Mouse (Mus musculus) testis, postnatal 10 days (tissue): Measurements from ENCODE around the gene Abhd16a.

Source experiments
- DNase-seq: peaks from one replicate; pipeline ENCODE4 v3.0.0; 2021; ENCODE audit warnings: low spot score

The Abhd16a gene

DNA sequence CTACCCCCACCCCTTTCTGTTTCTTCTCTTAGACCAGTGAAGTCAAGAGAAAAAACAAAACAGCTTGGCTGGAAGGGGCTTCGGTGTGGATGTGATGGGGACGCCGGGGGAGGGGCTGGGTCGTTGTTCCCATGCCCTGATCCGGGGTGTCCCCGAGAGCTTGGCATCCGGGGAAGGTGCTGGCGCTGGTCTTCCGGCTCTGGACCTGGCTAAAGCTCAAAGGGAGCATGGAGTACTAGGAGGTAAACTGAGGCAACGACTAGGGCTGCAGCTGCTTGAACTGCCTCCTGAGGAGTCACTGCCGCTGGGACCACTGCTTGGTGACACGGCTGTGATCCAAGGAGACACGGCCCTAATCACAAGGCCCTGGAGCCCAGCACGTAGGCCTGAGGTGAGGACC lies 29.0 kb upstream of the Abhd16a start:
- DNase-seq, result no peak

DNA sequence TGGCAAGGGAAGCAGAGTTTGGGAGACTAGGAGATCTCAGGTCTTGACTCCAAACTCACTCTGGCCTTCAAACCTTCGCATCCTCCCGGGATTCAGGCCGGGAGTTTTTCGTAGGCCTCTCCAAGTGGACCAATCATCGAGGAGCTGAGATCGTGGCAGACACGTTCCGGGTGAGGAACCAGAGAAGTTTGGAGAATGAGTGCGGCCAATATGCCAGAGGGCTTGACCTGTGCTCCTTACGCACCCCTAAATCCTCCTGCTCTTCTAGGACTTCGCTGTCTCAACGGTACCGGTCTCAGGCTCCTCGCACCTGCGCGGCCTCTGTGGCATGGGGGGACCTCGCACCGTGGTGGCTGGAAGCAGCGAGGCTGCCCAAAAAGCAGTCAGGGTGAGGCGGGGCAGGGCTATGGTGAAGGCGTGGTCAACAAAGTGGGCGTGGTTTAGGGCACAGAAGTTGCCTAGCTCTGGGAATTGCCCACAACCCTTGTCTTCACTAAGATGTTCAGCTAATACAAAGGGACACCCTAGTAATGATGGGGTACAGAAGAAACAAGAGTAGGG lies 28.2 kb upstream of the Abhd16a start:
- peak; percentile 70 for DNase-seq

DNA sequence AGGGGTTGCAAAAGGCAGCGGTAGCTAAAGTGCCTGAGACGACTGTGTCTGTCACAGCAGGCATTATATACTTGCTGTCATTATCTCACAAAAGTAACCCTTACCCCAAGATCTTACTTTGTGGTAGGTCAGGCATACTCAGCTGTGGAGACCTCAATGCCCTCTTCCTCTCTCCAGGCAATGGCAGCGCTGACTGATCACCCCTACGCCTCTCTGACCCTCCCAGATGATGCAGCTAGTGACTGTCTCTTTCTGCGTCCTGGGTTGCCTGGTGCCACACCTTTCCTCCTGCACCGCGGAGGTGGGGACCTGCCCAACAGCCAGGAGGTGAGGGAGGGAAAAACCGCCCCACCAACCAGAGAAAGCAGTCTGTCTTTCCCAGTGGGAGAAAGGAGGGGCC lies 27.8 kb upstream of the Abhd16a start:
- no peak for DNase-seq

DNA sequence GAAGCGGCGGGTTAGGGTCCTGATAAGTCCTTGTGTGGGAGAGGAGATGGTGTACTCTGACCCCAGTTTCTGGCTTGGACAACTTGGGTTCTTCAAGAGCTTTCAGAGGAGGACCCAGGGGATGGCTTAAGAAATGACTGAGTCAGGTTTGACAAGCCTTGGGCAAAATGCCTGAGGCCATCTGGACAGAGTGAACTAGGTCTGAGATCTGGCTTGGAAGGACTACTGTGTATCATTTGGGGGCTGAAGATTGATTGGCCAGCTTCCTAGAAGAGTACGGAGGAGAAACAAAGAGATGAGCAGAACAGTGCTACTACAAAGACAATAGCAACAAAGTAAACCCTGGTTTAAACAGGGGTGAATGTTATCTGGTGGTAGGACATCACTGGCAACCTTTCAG lies 25.6 kb upstream of the Abhd16a start:
- peak; percentile 67 for DNase-seq

DNA sequence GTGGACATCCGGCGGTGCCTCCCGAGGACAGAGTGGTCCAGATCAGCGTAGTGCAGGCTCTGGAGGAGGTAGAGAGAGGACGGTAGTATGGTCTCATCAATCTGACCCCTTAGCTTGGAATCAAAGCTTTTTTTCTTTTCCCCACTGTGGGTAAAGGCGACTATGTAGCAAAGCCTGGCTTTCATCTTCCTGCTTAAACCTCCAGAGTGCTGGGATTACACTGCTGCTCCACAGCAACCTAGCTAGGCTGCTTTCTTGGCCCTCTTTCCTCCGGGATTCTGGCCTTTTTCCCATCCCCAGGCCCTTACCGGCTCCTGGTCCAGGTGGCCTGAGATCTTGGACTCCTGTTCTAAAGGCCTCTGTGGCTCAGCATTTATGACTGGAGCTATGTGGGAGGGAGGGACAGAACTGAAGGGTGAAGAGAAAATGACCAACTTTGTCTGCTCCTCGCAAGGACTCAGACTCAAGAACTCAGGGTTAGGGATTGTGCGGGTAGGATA lies 24.6 kb upstream of the Abhd16a start:
- DNase-seq, result no peak

DNA sequence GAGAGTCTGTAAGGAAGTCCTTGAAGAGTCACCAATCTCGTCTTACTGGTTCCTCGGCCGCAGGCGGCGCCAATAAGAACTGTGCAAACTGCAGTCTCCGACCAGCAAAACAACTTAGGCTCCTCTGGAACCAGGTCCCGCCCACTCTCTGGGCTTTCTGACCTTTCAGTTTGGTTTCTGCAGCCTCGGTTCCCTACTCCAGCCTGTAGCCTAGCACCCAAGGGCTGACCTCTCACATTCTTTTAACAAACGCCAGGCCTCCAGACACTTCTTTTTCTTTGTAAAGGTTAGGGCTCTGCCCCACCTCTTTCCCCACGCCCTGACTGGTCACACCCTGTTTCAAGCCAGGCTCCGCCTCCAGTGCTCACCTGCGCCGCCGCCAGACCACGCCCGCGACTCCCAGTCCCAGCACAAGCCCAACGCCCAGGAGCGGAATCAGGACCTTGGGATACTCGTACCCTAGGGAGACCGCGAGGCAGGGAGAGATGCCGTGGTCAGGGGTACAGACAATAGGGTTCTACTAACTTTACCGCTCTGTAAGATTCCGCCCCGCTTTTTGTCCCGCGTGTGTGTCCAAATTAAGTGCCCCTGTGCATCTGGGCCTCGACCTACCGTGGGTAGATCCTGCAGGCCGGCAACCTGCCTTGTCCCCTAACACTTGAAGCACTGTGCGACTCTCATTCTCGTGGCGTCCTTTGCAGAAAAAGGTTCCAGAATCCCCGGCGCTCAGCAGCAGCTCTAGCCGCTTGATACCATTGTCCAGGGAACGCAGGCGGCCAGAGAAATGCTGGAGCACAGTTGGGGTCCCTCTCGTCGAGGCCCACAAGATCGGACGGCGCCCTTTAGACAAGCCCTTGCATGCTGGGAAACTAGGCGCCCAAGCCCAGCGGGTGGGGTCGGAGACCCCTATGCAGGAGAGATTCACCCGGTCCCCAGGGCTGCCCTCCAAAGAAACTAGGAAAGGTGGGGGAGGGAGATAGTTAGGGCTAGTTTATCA lies 23.8 kb upstream of the Abhd16a start, which contains the start of gene Ly6g6c:
Gene Ly6g6c (plus strand): TSS at position 438 of the 997 bp plus-strand sequence.
- peak; percentile 79 for DNase-seq

DNA sequence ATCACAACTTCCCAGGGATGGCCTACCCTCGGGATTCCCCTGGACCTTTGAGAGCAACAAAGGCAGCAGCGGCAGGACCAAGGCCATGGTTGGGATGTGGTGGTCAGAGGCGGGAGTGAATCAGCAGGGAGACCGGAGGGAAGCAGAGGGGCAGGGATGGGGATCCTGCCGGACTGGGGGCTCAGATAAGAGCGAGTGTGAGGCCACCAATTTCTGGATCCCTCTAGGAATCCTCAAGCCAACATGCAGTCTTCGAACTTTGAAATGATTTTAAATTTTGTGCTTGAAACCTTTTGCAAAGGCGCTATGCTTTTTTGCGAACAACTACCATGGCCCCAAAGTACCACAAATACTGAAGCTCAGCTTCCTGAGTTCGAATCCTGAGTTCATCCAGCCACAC lies 23.0 kb upstream of the Abhd16a start, which contains the start of gene Mpig6b:
Gene Mpig6b (minus strand): TSS at position 101 of the 400 bp plus-strand sequence.
- no peak for DNase-seq

DNA sequence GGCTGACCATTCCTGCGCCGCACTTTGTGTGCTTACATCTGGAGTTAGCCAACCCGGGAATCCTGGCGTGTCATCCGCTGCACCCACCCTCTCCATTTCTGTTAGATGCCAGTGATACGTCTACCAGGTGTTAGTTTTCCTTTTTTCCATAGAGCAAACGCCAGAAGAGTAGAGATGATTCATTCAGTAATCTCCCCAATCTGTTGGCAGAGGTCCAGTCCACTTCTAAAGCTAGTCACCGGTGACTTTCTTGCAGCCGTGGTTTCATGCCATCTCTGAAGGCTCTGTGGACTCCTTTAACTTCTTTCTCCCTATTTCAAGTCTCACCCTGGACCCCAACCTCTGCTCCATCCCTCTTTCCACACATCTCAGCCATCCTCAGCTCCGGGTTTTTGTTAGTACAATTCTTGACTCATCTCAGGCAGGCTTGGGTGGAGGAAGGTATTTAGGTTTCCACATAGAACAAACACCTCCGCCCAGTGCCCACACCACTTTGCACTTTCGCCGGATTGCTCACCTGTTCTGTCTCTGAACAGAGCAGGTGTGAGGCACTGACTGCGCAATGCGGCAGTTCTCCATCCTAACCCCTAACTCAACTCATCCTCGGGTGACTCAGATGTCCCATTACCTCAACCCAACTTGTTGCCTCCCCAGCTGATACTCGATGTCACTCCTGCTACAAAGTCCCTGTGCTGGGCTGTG lies 20.7 kb upstream of the Abhd16a start:
- DNase-seq, result no peak

DNA sequence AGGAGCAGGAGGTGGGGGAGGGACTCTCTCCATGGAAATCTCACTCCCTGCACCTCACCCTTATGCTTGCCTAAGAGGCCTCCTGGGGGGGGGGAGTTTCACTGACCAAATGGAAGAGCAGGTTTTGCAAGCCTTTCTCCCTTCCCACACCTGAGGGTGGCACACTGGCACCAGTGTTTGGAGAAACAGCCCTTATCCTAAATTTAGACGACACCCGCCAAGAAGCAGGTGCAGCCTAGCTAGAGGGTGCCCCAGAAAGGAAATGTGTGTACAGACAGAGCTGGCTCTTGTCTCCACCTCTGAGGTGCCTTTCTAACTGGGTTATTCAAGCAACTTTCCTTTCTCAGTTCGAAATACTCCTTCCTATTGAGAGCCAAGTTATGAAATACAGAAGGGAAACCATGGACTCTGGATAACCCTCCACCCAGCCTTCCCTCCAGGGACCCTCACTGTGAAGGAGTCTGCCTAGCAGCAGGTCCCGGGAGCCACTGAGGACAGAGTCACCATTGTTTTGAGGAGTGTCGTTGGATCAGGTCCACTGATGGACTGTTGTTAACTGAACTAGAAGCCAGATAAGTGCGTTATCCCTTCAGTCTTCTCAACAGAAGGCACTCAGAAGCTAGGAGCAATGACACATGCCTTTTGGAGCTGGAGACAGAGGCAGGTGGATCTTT lies 18.4 kb upstream of the Abhd16a start:
- DNase-seq, result no peak

DNA sequence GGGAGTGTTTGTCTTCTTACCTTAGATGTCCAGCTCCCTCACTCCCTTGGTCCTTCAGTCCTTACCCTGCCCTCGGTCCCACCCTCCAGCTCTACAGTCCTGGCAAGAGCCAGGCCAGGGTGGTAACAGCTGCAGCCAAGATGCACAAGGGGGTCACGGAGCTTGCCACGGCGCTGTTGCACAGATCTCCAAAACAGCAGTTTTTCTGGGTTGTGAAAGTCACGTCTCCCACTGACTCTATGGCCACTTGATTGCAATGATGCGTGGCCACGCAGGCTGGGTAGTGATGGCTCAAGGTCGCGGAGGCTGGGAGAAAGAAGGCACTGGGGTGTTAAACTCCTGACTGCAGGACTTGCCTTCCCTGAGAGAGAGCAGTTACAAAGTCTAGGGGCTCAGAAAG lies 17.6 kb upstream of the Abhd16a start:
- DNase-seq, result no peak

DNA sequence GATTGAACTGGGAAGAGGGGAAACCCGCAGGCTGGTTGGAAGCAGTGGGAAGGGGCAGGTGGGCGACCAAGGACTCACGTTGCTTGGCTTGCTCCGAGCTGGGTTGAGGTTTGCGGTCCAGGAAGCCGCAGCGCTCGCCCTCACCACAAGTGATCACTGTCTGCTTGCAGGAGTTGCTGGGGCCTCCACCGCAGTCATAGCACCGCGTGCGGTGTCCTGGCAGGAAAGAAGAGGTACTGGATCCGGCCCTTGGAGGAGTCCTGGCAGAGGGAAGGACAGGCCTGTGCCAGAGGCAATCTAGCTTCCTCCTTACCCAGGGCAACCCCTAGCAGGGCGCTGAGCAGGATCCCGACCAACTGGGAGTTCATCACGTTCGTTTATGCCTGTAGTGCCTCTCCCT lies 15.0 kb upstream of the Abhd16a start:
- no peak for DNase-seq

DNA sequence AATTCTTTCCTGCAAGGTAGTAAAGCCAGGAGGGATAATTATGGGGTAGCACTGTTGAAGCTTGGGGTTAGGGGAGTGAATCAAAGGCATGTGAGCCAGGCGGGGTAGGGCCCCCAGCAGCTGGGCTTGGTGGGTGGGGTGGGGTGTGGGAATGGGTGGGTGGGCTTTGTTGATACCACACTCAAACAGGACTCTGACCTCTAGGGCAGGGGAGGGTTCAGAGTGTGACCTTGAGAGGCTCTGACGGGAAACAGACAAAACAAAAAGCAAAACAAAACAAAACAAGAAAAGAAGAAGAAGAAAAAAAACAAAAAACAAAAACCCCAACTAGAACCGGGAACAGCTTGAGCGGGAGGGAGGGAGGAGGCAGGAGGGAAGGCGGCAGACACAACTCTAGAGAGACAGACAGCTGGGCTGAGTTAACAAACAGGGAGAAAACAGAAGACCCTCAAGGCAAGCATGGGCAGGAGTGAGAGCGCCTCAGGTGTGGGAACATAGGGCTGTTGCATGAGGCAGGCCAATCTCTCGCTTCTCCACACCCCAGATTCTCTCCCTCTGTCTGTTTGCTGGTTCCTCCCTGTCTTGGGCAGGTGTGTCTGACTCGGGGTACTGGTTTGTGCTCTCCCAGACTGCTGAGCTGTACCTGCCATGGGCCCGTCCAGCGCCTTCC lies 12.4 kb upstream of the Abhd16a start, which contains the start of gene Ly6g6e:
Gene Ly6g6e (plus strand): TSS at position 396 of the 670 bp plus-strand sequence.
- DNase-seq, result no peak

DNA sequence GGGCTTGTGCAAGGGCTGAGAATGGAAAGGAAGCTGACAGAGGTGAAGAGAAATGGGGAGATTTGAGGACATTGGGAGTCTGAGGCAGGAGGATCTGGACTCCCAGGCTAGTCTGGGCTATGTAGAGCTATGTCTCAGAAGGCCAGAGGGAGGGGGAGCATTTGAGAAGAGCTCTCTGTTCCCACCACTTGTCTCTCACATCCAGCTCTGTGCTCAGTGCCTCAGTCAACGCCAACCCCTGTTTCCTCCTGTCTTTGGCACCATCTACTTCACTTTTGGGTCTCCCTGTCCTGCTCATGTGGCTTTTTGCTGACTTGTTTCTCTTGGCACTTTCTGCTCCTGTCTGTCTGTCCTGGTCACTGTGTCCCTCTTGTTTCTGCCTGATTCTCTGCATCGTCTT lies 11.8 kb upstream of the Abhd16a start:
- no peak for DNase-seq

DNA sequence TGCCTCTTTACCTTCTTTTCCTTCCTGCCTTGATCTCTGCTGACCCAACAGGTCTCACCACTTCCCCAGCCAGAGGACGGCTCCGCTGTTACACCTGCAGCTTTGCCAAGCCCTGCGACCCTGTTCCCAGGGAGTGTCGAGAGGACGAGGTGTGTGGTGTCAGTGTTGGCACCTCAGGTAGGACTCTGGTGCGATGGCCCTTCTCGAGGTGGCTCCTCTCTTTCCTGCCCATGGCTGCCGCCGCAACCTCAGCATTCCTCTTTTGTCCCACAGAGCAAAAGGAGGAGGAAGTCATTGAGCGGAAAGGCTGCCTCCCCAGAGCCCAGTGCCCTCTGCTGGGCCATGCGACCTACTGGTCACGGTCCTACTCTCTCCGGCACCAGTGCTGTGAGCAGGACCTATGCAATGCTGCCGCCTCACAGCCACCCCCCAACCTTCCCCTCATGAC lies 11.3 kb upstream of the Abhd16a start, which contains the start of gene Ly6g6d:
Gene Ly6g6d (minus strand): TSS at position 280 of the 448 bp plus-strand sequence.
- no peak for DNase-seq

DNA sequence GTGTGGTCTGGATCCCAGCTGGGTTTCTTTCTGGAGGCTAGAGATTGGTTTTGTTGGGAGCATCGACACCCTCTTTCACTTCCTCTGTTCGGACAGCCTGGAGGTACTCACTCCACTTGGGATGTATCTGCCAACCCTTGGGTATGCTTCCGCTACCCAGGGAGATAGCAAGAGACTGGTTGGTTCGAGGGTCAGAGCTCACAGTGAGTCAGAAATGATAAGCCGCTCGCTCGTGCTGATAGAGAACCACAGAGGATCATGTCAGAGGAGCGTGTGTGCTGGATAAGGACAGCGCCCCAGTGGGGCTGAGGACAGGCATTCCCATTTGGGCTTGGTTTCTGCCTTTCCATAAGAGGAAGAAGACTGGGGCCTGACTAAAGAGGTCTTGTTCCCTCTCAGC lies 9.3 kb upstream of the Abhd16a start:
- no peak for DNase-seq

DNA sequence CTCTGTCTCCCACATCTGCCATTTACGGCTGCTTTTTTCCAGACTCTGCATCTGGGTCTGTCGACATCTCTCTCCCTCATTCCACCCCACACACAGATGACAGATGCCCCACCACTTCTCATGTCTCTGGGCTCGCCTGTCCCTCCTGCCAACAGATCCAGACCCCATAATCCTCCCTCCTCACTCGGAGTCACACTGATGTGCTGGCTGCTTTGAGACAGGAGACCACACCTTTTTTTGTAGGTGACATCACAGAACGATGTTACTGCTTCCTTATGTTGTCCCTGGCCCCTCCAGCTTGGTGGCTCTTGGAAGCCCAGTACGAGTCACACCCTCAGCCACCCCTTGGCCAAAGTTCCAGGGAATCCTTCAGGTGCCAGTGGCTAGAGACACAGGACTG lies 8.8 kb upstream of the Abhd16a start:
- DNase-seq, result no peak

DNA sequence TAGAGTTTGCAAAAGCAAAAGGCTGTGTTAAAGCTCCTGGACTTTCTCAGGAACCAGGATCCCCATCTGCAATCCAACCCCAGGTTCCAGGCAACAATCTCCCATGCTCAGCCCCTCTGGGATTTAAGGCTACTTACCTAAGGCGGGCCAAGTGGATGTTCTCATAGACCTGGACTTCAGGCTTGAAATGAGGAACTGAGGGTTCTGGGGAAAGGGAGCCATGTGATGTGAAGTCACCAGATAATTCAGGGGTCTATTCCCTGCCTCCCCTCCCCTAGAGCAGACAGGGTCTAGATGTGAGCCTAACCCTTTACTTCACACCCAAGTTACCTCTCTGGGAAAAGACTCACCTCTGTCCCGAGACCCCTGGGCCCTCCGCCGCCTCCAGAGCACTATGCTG lies 8.4 kb upstream of the Abhd16a start:
- DNase-seq, result no peak

DNA sequence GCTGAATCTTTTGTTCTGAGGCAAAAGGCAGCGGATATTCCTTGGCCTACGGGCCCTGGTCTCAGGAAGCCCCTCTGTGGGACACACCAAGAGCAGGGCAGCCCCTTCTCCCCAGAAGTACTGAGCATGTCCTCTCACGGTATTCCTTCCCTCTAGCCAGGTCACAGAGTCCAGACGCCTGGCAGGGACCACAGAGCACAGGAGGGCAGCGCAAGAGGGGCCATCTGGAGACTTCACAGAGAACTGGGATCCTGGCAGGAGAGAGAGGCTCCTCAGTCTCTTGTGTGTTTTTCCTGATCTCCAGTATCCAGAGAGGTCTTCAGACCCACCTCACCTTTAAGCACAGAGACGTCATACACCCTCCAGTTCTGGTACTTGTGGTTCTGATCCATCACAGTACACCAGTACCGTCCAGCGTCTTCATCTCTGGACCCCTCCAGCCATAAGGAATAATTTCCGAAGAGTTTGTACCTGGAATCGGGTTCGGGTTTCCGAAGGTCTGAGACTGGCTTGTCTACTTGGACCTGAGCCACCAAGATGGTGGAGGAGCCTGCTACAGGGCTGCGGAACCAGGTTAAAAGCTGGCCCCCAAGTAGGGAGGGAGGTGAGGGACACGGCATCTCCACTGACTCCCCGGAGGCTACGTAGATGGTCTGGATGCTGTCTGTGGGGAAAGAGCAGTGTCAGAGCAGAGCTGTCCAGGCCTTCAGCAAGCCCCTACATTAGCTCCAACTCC lies 6.1 kb upstream of the Abhd16a start:
- DNase-seq, result no peak

DNA sequence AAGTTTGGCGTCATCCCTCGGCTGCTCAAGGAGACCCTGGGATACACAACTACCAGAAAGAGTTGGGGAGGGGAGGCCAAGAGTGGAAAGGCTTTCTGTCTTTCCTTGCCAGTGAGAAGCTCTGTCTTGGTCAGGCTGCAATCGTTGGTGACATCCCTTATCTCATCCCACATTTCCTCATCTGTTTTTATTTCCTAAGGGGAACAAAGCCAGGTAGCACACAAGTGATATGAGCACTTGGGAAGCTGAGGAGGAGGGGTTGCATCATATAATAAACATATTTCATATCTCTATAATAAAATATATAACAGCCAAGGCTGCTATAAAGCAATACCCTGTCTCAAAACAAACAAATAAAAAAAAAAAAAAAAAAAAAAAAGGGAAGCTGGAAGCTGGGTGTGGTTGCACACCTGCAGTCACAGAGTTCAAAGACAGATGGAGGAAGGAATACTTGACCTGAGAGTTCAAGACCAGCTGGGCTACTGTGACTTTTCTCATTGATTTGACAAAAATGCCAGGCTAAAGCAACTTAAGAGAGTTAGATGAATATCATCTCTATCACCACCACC lies 5.0 kb upstream of the Abhd16a start:
- DNase-seq, result no peak
